Mouse (Mus musculus): ENCODE results near the gene 4930442H23Rik.
A peak's percentile ranks its signal among the peaks of the same experiment; 100 is the strongest.
"Not testable (repeated sequence)": the region's sequence is repeated elsewhere in the genome, so short reads cannot be mapped to it uniquely, and the experiment has no call there.

Gene 4930442H23Rik

GRCm38 (mm10) chr10:81177958-81178712 lies 5.5 kb downstream of the 4930442H23Rik start:
- DNase-seq (ENCODE audit: low read depth, low spot score), result no peak

GRCm38 (mm10) chr10:81177491-81177925 lies 6.1 kb downstream of the 4930442H23Rik start:
- no peak for DNase-seq (ENCODE audit: low read depth, low spot score)

GRCm38 (mm10) chr10:81176466-81177271 lies 7.0 kb downstream of the 4930442H23Rik start, which contains the start of gene Eef2:
Eef2 (plus strand) TSS chr10:81176631.
- DNase-seq (ENCODE audit: low read depth, low spot score), result peak; percentile 94

- no peak for DNase-seq (ENCODE audit: low read depth, low spot score)
Observed at GRCm38 (mm10) chr10:81175936-81176465, 7.6 kb downstream of the 4930442H23Rik start.

- DNase-seq (ENCODE audit: low read depth, low spot score), result not testable (repeated sequence)
Observed at GRCm38 (mm10) chr10:81175345-81175701, 8.3 kb downstream of the 4930442H23Rik start.

GRCm38 (mm10) chr10:81174617-81175344 lies 8.9 kb downstream of the 4930442H23Rik start:
- no peak for DNase-seq (ENCODE audit: low read depth, low spot score)

GRCm38 (mm10) chr10:81173132-81173531 lies 10.5 kb downstream of the 4930442H23Rik start:
- no peak for DNase-seq (ENCODE audit: low read depth, low spot score)

- not testable (repeated sequence) for DNase-seq (ENCODE audit: low read depth, low spot score)
Observed at GRCm38 (mm10) chr10:81169411-81169900, 14.2 kb downstream of the 4930442H23Rik start.

GRCm38 (mm10) chr10:81168521-81169244 lies 15.0 kb downstream of the 4930442H23Rik start:
- no peak for DNase-seq (ENCODE audit: low read depth, low spot score)

- no peak for DNase-seq (ENCODE audit: low read depth, low spot score)
Observed at GRCm38 (mm10) chr10:81168087-81168431, 15.6 kb downstream of the 4930442H23Rik start.

GRCm38 (mm10) chr10:81167200-81168086 lies 16.2 kb downstream of the 4930442H23Rik start, which contains the start of gene Pias4:
Pias4 (minus strand) TSS chr10:81167923.
- peak; percentile 99 for DNase-seq (ENCODE audit: low read depth, low spot score)

- no peak for DNase-seq (ENCODE audit: low read depth, low spot score)
Observed at GRCm38 (mm10) chr10:81165118-81165517, 18.5 kb downstream of the 4930442H23Rik start.

GRCm38 (mm10) chr10:81162318-81162652 lies 21.4 kb downstream of the 4930442H23Rik start:
- DNase-seq (ENCODE audit: low read depth, low spot score), result no peak

- no peak for DNase-seq (ENCODE audit: low read depth, low spot score)
Observed at GRCm38 (mm10) chr10:81161602-81162317, 21.9 kb downstream of the 4930442H23Rik start.

- DNase-seq (ENCODE audit: low read depth, low spot score), result no peak
Observed at GRCm38 (mm10) chr10:81154736-81155135, 28.9 kb downstream of the 4930442H23Rik start.

GRCm38 (mm10) chr10:81154313-81154712 lies 29.3 kb downstream of the 4930442H23Rik start:
- no peak for DNase-seq (ENCODE audit: low read depth, low spot score)

GRCm38 (mm10) chr10:81152609-81153008 lies 31.0 kb downstream of the 4930442H23Rik start:
- DNase-seq (ENCODE audit: low read depth, low spot score), result no peak

- no peak for DNase-seq (ENCODE audit: low read depth, low spot score)
Observed at GRCm38 (mm10) chr10:81151261-81151660, 32.4 kb downstream of the 4930442H23Rik start.

- no peak for DNase-seq (ENCODE audit: low read depth, low spot score)
Observed at GRCm38 (mm10) chr10:81146296-81146695, 37.4 kb downstream of the 4930442H23Rik start.

Measured in brain, embryonic 18.5 days (tissue).